Mouse (Mus musculus): ENCODE results near the gene Rrp1b. TPM values are rescaled to one million over a fixed set of nuclear protein-coding genes. Genes with fewer than 3 reads are reported as not detected.
A peak's percentile ranks its signal among the peaks of the same experiment; 100 is the strongest.
"Not testable (repeated sequence)": the region's sequence is repeated elsewhere in the genome, so short reads cannot be mapped to it uniquely, and the experiment has no call there.

Gene Rrp1b
- polyA plus RNA-seq, 1 experiment from 2014 or later = 13.3 TPM

DNA sequence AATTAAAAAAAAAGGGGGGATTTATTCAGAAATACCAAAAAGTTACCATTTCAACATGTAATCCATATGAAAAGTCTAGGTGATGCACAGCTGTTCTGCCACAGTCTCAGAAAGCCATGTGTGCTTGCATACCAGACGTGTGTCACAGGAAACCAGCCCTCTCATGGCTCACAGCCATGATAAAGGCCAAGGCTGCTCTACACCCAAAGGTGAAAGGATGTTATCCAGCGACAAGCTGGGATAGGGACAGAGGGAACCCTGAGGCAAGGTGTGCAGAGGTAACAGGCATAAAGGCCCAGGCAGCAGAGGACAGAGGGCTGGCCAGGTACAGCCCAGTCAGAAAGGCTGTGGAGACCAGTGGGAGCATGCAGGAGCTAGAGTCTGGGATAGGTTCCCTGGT is 27.8 kb downstream of the Rrp1b start:
- Histone ChIP-seq H3K4me2 (ENCODE audit: low read depth, low read length) (no peak overlapping the region), H3K4me1 (ENCODE audit: control insufficient read depth, low read depth, low read length) (no peaks in the 10 kb centered on the region), H3K27ac (ENCODE audit: low read length) (no peak overlapping the region), H3K9ac (ENCODE audit: low read depth, low read length) (no peak overlapping the region), H3K36me3 (ENCODE audit: control insufficient read depth, insufficient read depth) (0 out of 2 replicates have a peak, but pooled peaks cover 2% of the 10 kb centered on the region), H3K9me3 (replicated peaks; ENCODE audit: control insufficient read depth, low read length) (no peaks in the 10 kb centered on the region), H3K4me3 (ENCODE audit: low read depth, low read length) (no peak overlapping the region), H3K27me3 (ENCODE audit: control insufficient read depth, insufficient read depth, low read depth, low read length) (no peaks in the 10 kb centered on the region)
- no peak for ATAC-seq (ENCODE audit: low read depth)
- WGBS (ENCODE audit: insufficient replicate concordance) = 52% methylated on average over 2 of the region's 2 CpGs

DNA sequence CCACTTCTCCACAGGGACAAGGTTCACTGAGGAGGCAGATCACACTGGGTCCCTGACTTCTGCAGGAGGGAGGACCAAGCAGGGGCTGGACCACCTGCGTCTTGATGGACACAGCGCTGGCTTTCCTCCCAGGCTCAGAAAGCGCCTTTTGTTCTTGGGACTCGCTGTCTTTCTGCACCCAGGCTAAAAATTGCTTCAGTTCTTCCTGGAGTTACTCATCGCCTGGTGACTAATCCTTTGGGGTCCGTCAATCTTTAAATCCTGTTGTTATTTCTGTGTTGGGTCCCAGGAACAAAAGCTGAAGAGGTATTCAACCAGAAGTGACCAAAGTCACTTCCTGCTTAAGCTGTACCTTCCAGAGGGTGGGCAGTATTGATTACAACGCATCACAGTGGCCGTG is 28.9 kb downstream of the Rrp1b start:
- 57% methylated on average over 8 of the region's 8 CpGs for WGBS (ENCODE audit: insufficient replicate concordance)
- not testable (repeated sequence) for H3K9ac ChIP-seq (ENCODE audit: low read depth, low read length)

DNA sequence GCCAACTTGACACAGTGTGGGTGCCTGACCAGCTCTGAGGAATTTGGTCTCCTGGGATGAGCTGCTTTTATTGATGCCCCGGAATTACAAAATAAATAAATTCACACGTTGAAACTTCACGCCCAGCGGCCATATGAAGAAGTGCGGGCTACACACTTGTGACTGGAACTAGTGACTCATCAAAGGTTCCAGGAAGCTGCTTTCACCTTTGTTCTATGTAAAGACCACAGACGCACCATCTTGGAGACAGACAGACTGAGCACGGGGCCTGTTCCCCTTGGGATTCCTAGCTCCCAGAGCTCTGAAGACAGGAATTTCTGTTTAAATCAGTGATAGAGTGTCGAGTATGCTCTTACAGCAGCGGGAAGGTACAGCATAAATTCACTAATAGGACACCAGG is 31.6 kb downstream of the Rrp1b start:
- Histone ChIP-seq H3K27me3 (ENCODE audit: control insufficient read depth, insufficient read depth, low read depth, low read length) (no peaks in the 10 kb centered on the region), H3K4me3 (ENCODE audit: low read depth, low read length) (no peak overlapping the region), H3K9ac (ENCODE audit: low read depth, low read length) (no peak overlapping the region), H3K9me3 (replicated peaks; ENCODE audit: control insufficient read depth, low read length) (peaks cover 3% of the 10 kb centered on the region), H3K4me1 (ENCODE audit: control insufficient read depth, low read depth, low read length) (no peaks in the 10 kb centered on the region), H3K4me2 (ENCODE audit: low read depth, low read length) (no peak overlapping the region), H3K36me3 (ENCODE audit: control insufficient read depth, insufficient read depth) (no peaks in the 10 kb centered on the region), H3K27ac (ENCODE audit: low read length) (no peak overlapping the region)
- WGBS (ENCODE audit: insufficient replicate concordance) = 50% methylated on average over 9 of the region's 9 CpGs
- no peak for ATAC-seq (ENCODE audit: low read depth)

More for the DNA sequence above, 28.9 kb downstream of the Rrp1b start:
- not testable (repeated sequence) for H3K4me2 ChIP-seq (ENCODE audit: low read depth, low read length); H3K4me3 ChIP-seq (ENCODE audit: low read depth, low read length); H3K27ac ChIP-seq (ENCODE audit: low read length); H3K9me3 ChIP-seq (replicated peaks; ENCODE audit: control insufficient read depth, low read length); H3K36me3 ChIP-seq (ENCODE audit: control insufficient read depth, insufficient read depth); H3K27me3 ChIP-seq (ENCODE audit: control insufficient read depth, insufficient read depth, low read depth, low read length); H3K4me1 ChIP-seq (ENCODE audit: control insufficient read depth, low read depth, low read length); ATAC-seq (ENCODE audit: low read depth)

DNA sequence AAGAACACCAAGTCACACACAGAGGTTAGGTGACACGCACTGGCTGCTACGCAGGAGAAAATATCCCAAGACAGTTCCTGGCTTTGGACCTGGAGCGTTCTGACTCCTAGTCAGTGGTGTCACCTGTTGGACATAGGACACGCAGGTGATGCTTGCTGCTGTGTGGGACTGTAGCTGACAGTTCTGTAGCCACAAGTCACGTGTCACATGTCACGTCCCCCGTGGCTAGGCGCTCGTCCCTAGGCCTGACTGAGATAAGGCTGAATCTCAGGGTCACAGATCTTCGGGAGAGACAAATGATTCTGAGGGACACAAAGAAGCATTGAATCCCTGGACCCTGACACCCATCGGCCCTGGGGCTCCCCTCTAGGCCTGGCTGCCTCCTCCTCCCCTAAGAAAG is 32.5 kb downstream of the Rrp1b start:
- H3K4me3 ChIP-seq (ENCODE audit: low read depth, low read length) = no peak overlapping the region
- no peak overlapping the region for H3K9ac ChIP-seq (ENCODE audit: low read depth, low read length)
- no peaks in the 10 kb centered on the region for H3K36me3 ChIP-seq (ENCODE audit: control insufficient read depth, insufficient read depth)
- WGBS (ENCODE audit: insufficient replicate concordance) = 60% methylated on average over 11 of the region's 11 CpGs
- H3K27ac ChIP-seq (ENCODE audit: low read length) = no peak overlapping the region
- H3K4me1 ChIP-seq (ENCODE audit: control insufficient read depth, low read depth, low read length) = no peaks in the 10 kb centered on the region
- no peaks in the 10 kb centered on the region for H3K27me3 ChIP-seq (ENCODE audit: control insufficient read depth, insufficient read depth, low read depth, low read length)
- peaks cover 3% of the 10 kb centered on the region for H3K9me3 ChIP-seq (replicated peaks; ENCODE audit: control insufficient read depth, low read length)
- H3K4me2 ChIP-seq (ENCODE audit: low read depth, low read length) = no peak overlapping the region
- no peak for ATAC-seq (ENCODE audit: low read depth)

DNA sequence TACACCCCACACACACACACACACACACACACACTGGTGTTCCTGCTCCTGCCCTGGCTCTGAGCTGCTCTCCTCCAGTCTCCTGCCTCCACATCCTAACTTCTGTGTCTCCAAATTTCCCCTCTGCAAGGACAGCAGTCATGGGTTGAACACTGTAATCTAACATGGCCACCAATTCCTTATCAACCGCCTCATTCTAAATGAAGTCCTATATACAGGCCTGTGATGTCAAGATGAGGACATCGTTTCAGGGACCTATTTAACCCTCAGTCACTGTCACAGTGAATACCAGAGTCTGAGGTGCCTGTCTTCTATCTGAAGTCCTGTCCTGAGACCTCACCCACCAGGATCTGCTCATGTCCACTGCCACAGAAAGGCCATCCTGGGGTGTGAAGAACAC is 32.9 kb downstream of the Rrp1b start:
- ATAC-seq (ENCODE audit: low read depth) = 0 out of 2 replicates have a peak, but pooled peaks have one; percentile 37
- Histone ChIP-seq H3K4me3 (ENCODE audit: low read depth, low read length) (no peak overlapping the region), H3K9me3 (replicated peaks; ENCODE audit: control insufficient read depth, low read length) (peaks cover 3% of the 10 kb centered on the region), H3K36me3 (ENCODE audit: control insufficient read depth, insufficient read depth) (no peaks in the 10 kb centered on the region), H3K4me2 (ENCODE audit: low read depth, low read length) (no peak overlapping the region), H3K4me1 (ENCODE audit: control insufficient read depth, low read depth, low read length) (no peaks in the 10 kb centered on the region), H3K27me3 (ENCODE audit: control insufficient read depth, insufficient read depth, low read depth, low read length) (no peaks in the 10 kb centered on the region), H3K9ac (ENCODE audit: low read depth, low read length) (no peak overlapping the region), H3K27ac (ENCODE audit: low read length) (no peak overlapping the region)
- 34% methylated on average over 2 of the region's 2 CpGs for WGBS (ENCODE audit: insufficient replicate concordance)

DNA sequence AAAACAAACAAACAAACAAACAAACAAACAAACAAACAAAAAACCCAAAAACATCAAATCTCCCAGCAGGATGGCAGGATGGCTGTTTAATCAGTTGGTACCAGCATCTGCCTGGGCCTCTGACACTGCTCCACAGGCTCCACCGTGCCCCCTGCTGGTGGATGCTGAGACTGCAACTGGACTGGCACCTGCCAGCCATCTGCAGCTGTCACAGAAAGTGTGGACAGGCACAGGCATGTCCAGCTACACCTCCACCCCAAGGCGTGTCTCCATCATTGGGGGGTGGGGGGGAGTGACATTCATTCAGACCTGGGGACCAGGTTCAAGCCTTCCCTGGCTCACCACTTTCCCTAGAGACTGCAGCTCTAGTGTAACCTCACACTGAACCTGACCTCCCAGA is 37.5 kb downstream of the Rrp1b start:
- Histone ChIP-seq H3K27ac (ENCODE audit: low read length) (no peak overlapping the region), H3K27me3 (ENCODE audit: control insufficient read depth, insufficient read depth, low read depth, low read length) (no peaks in the 10 kb centered on the region), H3K9ac (ENCODE audit: low read depth, low read length) (no peak overlapping the region), H3K9me3 (replicated peaks; ENCODE audit: control insufficient read depth, low read length) (peaks cover 3% of the 10 kb centered on the region), H3K4me3 (ENCODE audit: low read depth, low read length) (no peak overlapping the region), H3K4me1 (ENCODE audit: control insufficient read depth, low read depth, low read length) (peaks cover 7% of the 10 kb centered on the region; the same call in 1 of the 2 replicates), H3K36me3 (ENCODE audit: control insufficient read depth, insufficient read depth) (no peaks in the 10 kb centered on the region), H3K4me2 (ENCODE audit: low read depth, low read length) (no peak overlapping the region)
- ATAC-seq (ENCODE audit: low read depth) = 0 out of 2 replicates have a peak, but pooled peaks have one; percentile 20
- WGBS (ENCODE audit: insufficient replicate concordance) = 0% methylated on average over 2 of the region's 2 CpGs

DNA sequence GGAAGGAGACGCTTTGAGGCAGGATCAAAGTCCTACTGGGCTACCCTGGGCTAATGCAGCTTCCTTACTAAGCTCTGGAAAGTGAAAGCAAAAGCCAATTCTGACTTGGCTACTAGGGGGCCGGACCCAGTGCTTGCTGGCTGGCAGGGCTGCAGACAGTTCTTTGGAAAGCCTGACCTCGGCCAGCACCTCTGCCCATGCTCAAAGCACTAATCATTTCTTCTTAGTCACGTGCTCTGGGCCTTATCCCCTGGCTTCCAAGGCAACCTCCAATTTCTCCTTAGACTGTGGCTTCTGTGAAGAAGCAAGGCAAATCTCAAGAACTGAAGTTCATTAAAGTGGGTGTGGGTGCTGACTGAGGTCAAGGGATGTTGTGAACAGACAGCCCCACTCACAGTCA is 38.8 kb downstream of the Rrp1b start:
- H3K9me3 ChIP-seq (replicated peaks; ENCODE audit: control insufficient read depth, low read length) = peaks cover 3% of the 10 kb centered on the region
- no peaks in the 10 kb centered on the region for H3K36me3 ChIP-seq (ENCODE audit: control insufficient read depth, insufficient read depth)
- no peak overlapping the region for H3K27ac ChIP-seq (ENCODE audit: low read length)
- no peak overlapping the region for H3K4me3 ChIP-seq (ENCODE audit: low read depth, low read length)
- no peaks in the 10 kb centered on the region for H3K27me3 ChIP-seq (ENCODE audit: control insufficient read depth, insufficient read depth, low read depth, low read length)
- H3K9ac ChIP-seq (ENCODE audit: low read depth, low read length) = no peak overlapping the region
- no peak for ATAC-seq (ENCODE audit: low read depth)
- H3K4me1 ChIP-seq (ENCODE audit: control insufficient read depth, low read depth, low read length) = peaks cover 7% of the 10 kb centered on the region; the same call in 1 of the 2 replicates
- 37% methylated on average over 4 of the region's 4 CpGs for WGBS (ENCODE audit: insufficient replicate concordance)
- no peak overlapping the region for H3K4me2 ChIP-seq (ENCODE audit: low read depth, low read length)

DNA sequence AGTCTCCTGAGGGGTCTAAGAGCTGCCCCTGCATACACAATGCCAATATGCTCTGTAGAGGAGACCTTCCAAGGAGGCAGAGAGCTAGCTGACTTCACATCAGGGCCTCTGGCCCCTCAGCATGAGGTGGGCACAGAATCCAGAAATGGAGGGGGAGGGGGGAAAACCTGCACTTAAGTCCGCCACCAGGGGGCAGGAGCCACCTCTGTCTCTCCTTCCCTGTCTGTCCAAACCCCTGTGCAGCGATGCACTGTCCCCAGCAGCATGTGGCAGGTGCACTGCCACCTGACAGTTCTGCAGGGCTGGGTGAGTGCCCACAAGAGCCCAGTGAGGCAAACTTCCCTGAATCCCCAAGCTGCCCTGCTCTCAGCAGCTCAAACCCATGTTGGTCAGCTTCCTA is 39.3 kb downstream of the Rrp1b start:
- Histone ChIP-seq H3K9me3 (replicated peaks; ENCODE audit: control insufficient read depth, low read length) (no peaks in the 10 kb centered on the region), H3K36me3 (ENCODE audit: control insufficient read depth, insufficient read depth) (no peaks in the 10 kb centered on the region), H3K27ac (ENCODE audit: low read length) (no peak overlapping the region), H3K9ac (ENCODE audit: low read depth, low read length) (no peak overlapping the region), H3K27me3 (ENCODE audit: control insufficient read depth, insufficient read depth, low read depth, low read length) (no peaks in the 10 kb centered on the region), H3K4me1 (ENCODE audit: control insufficient read depth, low read depth, low read length) (peaks cover 7% of the 10 kb centered on the region; the same call in 1 of the 2 replicates), H3K4me2 (ENCODE audit: low read depth, low read length) (no peak overlapping the region), H3K4me3 (ENCODE audit: low read depth, low read length) (no peak overlapping the region)
- ATAC-seq (ENCODE audit: low read depth) = no peak
- WGBS (ENCODE audit: insufficient replicate concordance) = 0% methylated on average over 2 of the region's 2 CpGs

DNA sequence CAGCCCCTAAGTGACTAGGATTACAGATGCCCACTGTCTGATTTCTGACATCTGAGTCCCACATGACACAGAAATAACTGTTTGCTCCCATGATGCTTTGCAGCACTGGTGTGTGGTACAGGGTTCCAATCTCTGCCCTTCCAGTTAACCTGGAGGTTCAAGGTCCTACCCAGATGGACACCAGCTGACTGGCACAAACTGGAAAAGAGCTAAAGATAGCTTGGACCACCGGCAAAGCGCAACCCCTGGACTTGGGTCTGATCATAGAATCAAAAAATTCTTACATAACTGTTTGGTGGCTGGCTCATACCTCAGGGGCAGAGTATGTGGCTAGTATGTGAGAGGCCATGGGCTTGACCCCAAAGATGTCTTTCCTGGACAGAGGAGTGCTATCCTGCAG is 47.5 kb downstream of the Rrp1b start:
- Histone ChIP-seq H3K27me3 (ENCODE audit: control insufficient read depth, insufficient read depth, low read depth, low read length) (no peaks in the 10 kb centered on the region), H3K4me2 (ENCODE audit: low read depth, low read length) (no peak overlapping the region), H3K9me3 (replicated peaks; ENCODE audit: control insufficient read depth, low read length) (no peaks in the 10 kb centered on the region), H3K36me3 (ENCODE audit: control insufficient read depth, insufficient read depth) (no peaks in the 10 kb centered on the region), H3K27ac (ENCODE audit: low read length) (no peak overlapping the region), H3K9ac (ENCODE audit: low read depth, low read length) (no peak overlapping the region), H3K4me3 (ENCODE audit: low read depth, low read length) (no peak overlapping the region), H3K4me1 (ENCODE audit: control insufficient read depth, low read depth, low read length) (peaks cover 8% of the 10 kb centered on the region)
- 73% methylated on average over 2 of the region's 2 CpGs for WGBS (ENCODE audit: insufficient replicate concordance)
- ATAC-seq (ENCODE audit: low read depth) = no peak
